Mouse (Mus musculus) heart, embryonic 12.5 days (tissue): ENCODE results near the gene Pds5b. TPM values are rescaled to one million over a fixed set of nuclear protein-coding genes. Genes with fewer than 3 reads are reported as not detected.

Experiments
- ATAC-seq: fragments of 200-750 bp; cut with Nextera tagmentation; 2 replicates; pipeline ENCODE4 v1.8.0; 2017; ENCODE audit warnings: moderate TSS enrichment, moderate library complexity; ENCODE audit not compliant: insufficient number of reproducible peaks, low FRiP score
- H3K27ac ChIP-seq: fragments of 300-500 bp; sonication (generic); 2 replicates; pipeline ENCODE4 v1.5.1; 2016; ENCODE audit warnings: mild to moderate bottlenecking, moderate library complexity; ENCODE audit not compliant: poor library complexity, severe bottlenecking
- H3K27me3 ChIP-seq: fragments of 300-500 bp; sonication (generic); replicated peaks from 2 replicates; pipeline ENCODE4 v1.6.1; 2016; ENCODE audit warnings: mild to moderate bottlenecking, moderate library complexity
- H3K36me3 ChIP-seq: fragments of 300-500 bp; sonication (generic); 2 replicates; pipeline ENCODE4 v1.6.1; 2016; ENCODE audit warnings: mild to moderate bottlenecking, moderate library complexity
- H3K4me1 ChIP-seq: fragments of 300-500 bp; sonication (generic); replicated peaks from 2 replicates; pipeline ENCODE4 v1.6.1; 2016; ENCODE audit warnings: mild to moderate bottlenecking
- H3K4me2 ChIP-seq: fragments of 300-500 bp; sonication (generic); 2 replicates; pipeline ENCODE4 v1.6.1; 2016; ENCODE audit warnings: mild to moderate bottlenecking, moderate library complexity
- H3K4me3 ChIP-seq: fragments of 300-500 bp; sonication (generic); 2 replicates; pipeline ENCODE4 v1.5.1; 2016; ENCODE audit warnings: mild to moderate bottlenecking
- H3K9ac ChIP-seq: fragments of 300-500 bp; sonication (generic); 2 replicates; pipeline ENCODE4 v1.6.1; 2016; ENCODE audit warnings: mild to moderate bottlenecking, moderate library complexity
- H3K9me3 ChIP-seq: fragments of 300-500 bp; sonication (generic); replicated peaks from 2 replicates; pipeline ENCODE4 v1.6.1; 2016; ENCODE audit warnings: mild to moderate bottlenecking, moderate library complexity
- WGBS: fragments of 180-500 bp; shearing (Covaris S2); methylation state at CpG from one replicate; pipeline ENCODE4 v1.1.7; 2016; 5-methylcytosine and 5-hydroxymethylcytosine counted together
- polyA plus RNA-seq: library from polyadenylated mRNA; unstranded; fragments of >200 nt; fragmentation: Nextera tagmentation; extraction: Ambion mirVana; gene quantifications from 2 replicates; pipeline ENCODE4 v1.2.1, GENCODE M21; 2016

Pds5b gene
- polyA plus RNA-seq, 1 experiment from 2014 or later, result 25.6 TPM

- H3K27ac ChIP-seq, result no peak overlapping the region
- H3K4me2 ChIP-seq, result no peak overlapping the region
- no peak for ATAC-seq
- H3K4me1 ChIP-seq, result no peaks in the 10 kb centered on the region
- H3K9ac ChIP-seq, result no peak overlapping the region
- H3K27me3 ChIP-seq, result no peaks in the 10 kb centered on the region
- no peak overlapping the region for H3K4me3 ChIP-seq
- WGBS, result 58% methylated on average over 5 of the region's 5 CpGs
- 0 out of 2 replicates have a peak, but pooled peaks cover 1% of the 10 kb centered on the region for H3K9me3 ChIP-seq
- H3K36me3 ChIP-seq, result no peaks in the 10 kb centered on the region
These were observed 186.2 kb downstream of the Pds5b start for GRCm38 (mm10) chr5:150859642-150860194.

Other genes with a start within 250 kb of the Pds5b start
- not detected in 2 replicates for gene Zar1l, start 155.6 kb upstream of the Pds5b start, polyA plus RNA-seq
- gene Brca2, start 151.1 kb upstream of the Pds5b start, polyA plus RNA-seq, result 15.9 and 21.8 TPM in 2 replicates
- gene N4bp2l1, start 76.6 kb upstream of the Pds5b start, polyA plus RNA-seq, result 2.7 and 2.8 TPM in 2 replicates
- 38.0 and 42.2 TPM in 2 replicates for gene N4bp2l2, start 7.6 kb upstream of the Pds5b start, polyA plus RNA-seq